In genomic region chr7:31115182-31115581, GRCm38 (mm10) we compare ENCODE assay signal across 10 mouse cellular contexts. TPM values are rescaled to one million over a fixed set of nuclear protein-coding genes. Genes with fewer than 3 reads are reported as not detected.
A peak's percentile ranks its signal among the peaks of the same experiment; 100 is the strongest.
DNase-seq lines count a peak whose midpoint lies in the region; ATAC-seq and TF ChIP-seq lines count a peak whose summit lies in the region.
"Had no signal": no experiment of that assay in that cellular context is flagged by ENCODE, and none has a peak within 500 bp of the region (broad histone marks: within the 10 kb centered on the region; RNA-seq: fewer than 3 reads in every experiment).

Gene Hpn (minus strand): TSS chr7:31115290.

- TF ChIP-seq CTCF in kidney, adult 2 months (conservative IDR thresholded peaks at IDR 0.05; ENCODE audit: insufficient read depth, insufficient read length, low read depth, low read length), result no peak
- no peak for TF ChIP-seq CTCF in liver, postnatal 0 days (IDR thresholded peaks at IDR 0.05; ENCODE audit: low read depth)

- WGBS in kidney, adult 2 months, result 13% methylated on average over 15 of the region's 15 CpGs
- 36% methylated on average over 11 of the region's 15 CpGs for WGBS in liver, postnatal 0 days (ENCODE audit: insufficient replicate concordance)

- ATAC-seq in liver, postnatal 0 days, result peak; percentile 90
- ATAC-seq: CD4-positive, CD25-positive, alpha-beta regulatory T cell, adult 4 months; midbrain, embryonic 13.5 days had no signal

- TF ChIP-seq POLR2A in kidney, adult 2 months (IDR thresholded peaks at IDR 0.05; ENCODE audit: low read depth, low read length), result peak; percentile 41

- no peak for TF ChIP-seq EP300 in liver, postnatal 0 days (IDR thresholded peaks at IDR 0.05; ENCODE audit: low read depth)

- H3K4me1 ChIP-seq in brown adipose tissue, adult 24 weeks (ENCODE audit: control insufficient read depth, insufficient read depth, insufficient read length, low read length), result peaks cover 8% of the 10 kb centered on the region
- peaks cover 30% of the 10 kb centered on the region for H3K4me1 ChIP-seq in kidney, adult 2 months (ENCODE audit: control insufficient read depth, insufficient read depth, low read length)
- H3K4me1 ChIP-seq in liver, postnatal 0 days (ENCODE audit: insufficient read depth), result peaks cover 27% of the 10 kb centered on the region
- H3K4me1 ChIP-seq: midbrain, embryonic 13.5 days had no signal

- H3K4me2 ChIP-seq in liver, postnatal 0 days (ENCODE audit: low read depth, low read length), result peak within 1 kb of the TSS; percentile 69
- H3K4me2 ChIP-seq: midbrain, embryonic 13.5 days had no signal

- peak within 1 kb of the TSS; percentile 65 for H3K9ac ChIP-seq in liver, postnatal 0 days (replicated peaks)
- H3K9ac ChIP-seq: midbrain, embryonic 13.5 days had no signal

- H3K36me3 ChIP-seq in kidney, adult 2 months (ENCODE audit: control insufficient read depth, insufficient read depth, low read length), result no peaks in the 10 kb centered on the region
- no peaks in the 10 kb centered on the region for H3K36me3 ChIP-seq in liver, postnatal 0 days (replicated peaks; ENCODE audit: insufficient read depth, low read length)
- H3K36me3 ChIP-seq: midbrain, embryonic 13.5 days had no signal

- H3K27ac ChIP-seq in brown adipose tissue, adult 24 weeks (replicated peaks; ENCODE audit: low read depth, low read length), result peak within 1 kb of the TSS; percentile 66
- H3K27ac ChIP-seq in kidney, adult 2 months (ENCODE audit: insufficient read depth, low read depth, low read length), result peak within 1 kb of the TSS; percentile 96
- H3K27ac ChIP-seq in liver, postnatal 0 days (ENCODE audit: low read depth), result peak within 1 kb of the TSS; percentile 92
- H3K27ac ChIP-seq: midbrain, embryonic 13.5 days had no signal

- H3K9me3 ChIP-seq in liver, postnatal 0 days (ENCODE audit: low read length), result no peaks in the 10 kb centered on the region
- H3K9me3 ChIP-seq: midbrain, embryonic 13.5 days had no signal

- H3K4me3 ChIP-seq in brown adipose tissue, adult 24 weeks (ENCODE audit: insufficient read depth, low read depth, low read length), result no peak within 1 kb of the TSS
- peak within 1 kb of the TSS; percentile 70 for H3K4me3 ChIP-seq in kidney, adult 2 months (ENCODE audit: insufficient read depth, low read depth, low read length)
- peak within 1 kb of the TSS; percentile 43 for H3K4me3 ChIP-seq in liver, postnatal 0 days (ENCODE audit: low read depth, low read length)
- H3K4me3 ChIP-seq: midbrain, embryonic 13.5 days had no signal

- DNase-seq in gastrocnemius, adult 18-20 months (ENCODE audit: low spot score), result no peak
- no peak for DNase-seq in gastrocnemius, postnatal 4 days (ENCODE audit: low spot score in 2 of 2)
- peak; percentile 94 for DNase-seq in kidney, adult 2 months
- peak; percentile 82 for DNase-seq in liver, postnatal 0 days
- DNase-seq in MN1 (ENCODE audit: low spot score), result no peak
- no peak for DNase-seq in layer of hippocampus, adult 9-10 months (ENCODE audit: low spot score)
- DNase-seq in adrenal gland, adult (ENCODE audit: inconsistent age in 2 of 2, low spot score in 1 of 2), result no peak

- H3K27me3 ChIP-seq in kidney, adult 2 months (replicated peaks; ENCODE audit: control insufficient read depth, insufficient read depth, low read length), result no peaks in the 10 kb centered on the region
- no peaks in the 10 kb centered on the region for H3K27me3 ChIP-seq in liver, postnatal 0 days (ENCODE audit: insufficient read depth, low read length)

RNA-seq across cellular contexts. Expression of gene Hpn, which starts in this region (rescaled TPM):
- 10 to 100 TPM; 15.0 to 20.7 TPM for total RNA-seq in gastrocnemius, adult 18-20 months (2021)
- total RNA-seq in gastrocnemius, postnatal 4 days (2021), result 1 to 10 TPM; 3.9 to 4.2 TPM
- not detected in 2 replicates for polyA plus RNA-seq in brown adipose tissue, adult 24 weeks (2012; ENCODE audit: insufficient read depth, insufficient read length, missing spikeins)
- polyA plus RNA-seq in kidney, adult 2 months (2012; rRNA removed), result 626 and 739 TPM in 2 replicates
- 250 and 259 TPM in 2 replicates for polyA plus RNA-seq in liver, postnatal 0 days (2015; fragmentation: Nextera tagmentation; extraction: Ambion mirVana)

Comparison
In these comparisons a context has a peak if more than half of its experiments do, and no peak if none do; other contexts are left out.
1. RNA of gene Hpn (polyA plus RNA-seq): 626 to 739 TPM in kidney, adult 2 months and 250 to 259 TPM in liver, postnatal 0 days; not detected in brown adipose tissue, adult 24 weeks; every median in the first group is over 100 times any median in the second.
2. DNase-seq: peak in kidney, adult 2 months (single experiment) and liver, postnatal 0 days (single experiment); none in gastrocnemius, adult 18-20 months (single experiment), gastrocnemius, postnatal 4 days (0 of 2), MN1 (single experiment), layer of hippocampus, adult 9-10 months (single experiment) and adrenal gland, adult (0 of 2).
3. Peak in every context shown above with its lines, with median percentiles within 50 percentile points of each other: H3K27ac ChIP-seq.